Mouse (Mus musculus): Measurements from ENCODE around the gene Crebbp. TPM values are rescaled to one million over a fixed set of nuclear protein-coding genes. Genes with fewer than 3 reads are reported as not detected.

Gene Crebbp
- total and polyA plus RNA-seq, 3 experiments = 5.4 to 18.8 (median 14.7) TPM

DNA sequence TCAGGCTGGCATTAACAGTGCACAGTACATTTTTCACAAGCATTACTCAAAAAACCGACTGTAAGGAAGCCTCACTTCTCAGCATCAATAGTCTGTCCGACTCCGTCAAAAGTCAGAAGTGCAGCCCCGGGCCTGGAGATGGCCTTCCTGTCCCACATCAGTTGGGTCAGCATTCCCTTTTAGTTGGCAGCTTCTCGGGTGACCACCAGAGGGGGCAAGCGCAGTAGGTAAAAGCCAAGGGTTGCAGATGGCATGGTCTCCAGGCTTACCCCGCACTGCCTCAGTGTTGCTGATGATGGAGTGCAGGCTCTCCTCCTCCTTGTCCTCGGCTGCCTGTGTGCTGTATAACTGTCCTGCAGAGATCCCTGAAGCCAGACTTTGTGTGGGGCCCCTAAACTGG, 145.2 kb downstream of the Crebbp start:
- H3K36me3 ChIP-seq (replicated peaks in 1 of 2; ENCODE audit: control insufficient read depth in 1 of 2, insufficient read depth in 1 of 2, low read length in 1 of 2) = peaks cover 43 to 81% of the 10 kb centered on the region in 2 experiments
- peak; percentile 53 for DNase-seq (ENCODE audit: extremely low read depth)
- in situ Hi-C loops (cut with MboI; ENCODE audit: low pct_ligation_motif_present, low pct_unique_long_range_greater_than_20kb, low sequenced_read_pairs) = loop anchor here (5.0 kb wide), 1 partner anchor 199 kb away; no protein-coding TSS in a partner anchor
- H3K4me2 ChIP-seq (ENCODE audit: insufficient read depth, low read depth, poor library complexity, severe bottlenecking) = no peak overlapping the region
- no peak overlapping the region for H3K9ac ChIP-seq (ENCODE audit: insufficient read depth, low read depth)
- no peak overlapping the region for H3K4me3 ChIP-seq (replicated peaks in 1 of 3; ENCODE audit: low read depth in 2 of 3, low read length in 2 of 3, poor library complexity in 1 of 3)
- H3K4me1 ChIP-seq (ENCODE audit: control insufficient read depth in 1 of 2, insufficient read depth in 2 of 2) = no peaks in the 10 kb centered on the region
- H3K27ac ChIP-seq (ENCODE audit: insufficient read depth, low read depth) = no peak overlapping the region
- no peaks in the 10 kb centered on the region for H3K27me3 ChIP-seq (replicated peaks)
- no peaks in the 10 kb centered on the region for H3K9me3 ChIP-seq (replicated peaks; ENCODE audit: low read length)
- no peak for TF ChIP-seq ZKSCAN1 (IDR thresholded peaks at IDR 0.05; ENCODE audit: borderline replicate concordance, low read depth, low read length)
- 0 out of 2 replicates have a peak, but pooled peaks have one; percentile 15 for TF ChIP-seq IRF4 (IDR thresholded peaks at IDR 0.05; ENCODE audit: low read depth, low read length)
- peak; percentile 77 for TF ChIP-seq RAD21 (IDR thresholded peaks at IDR 0.05; ENCODE audit: low read depth, low read length)
- TF ChIP-seq MYC (IDR thresholded peaks at IDR 0.05; ENCODE audit: low read depth, low read length) = peak; percentile 45; the same call in 1 of the 2 replicates
- peak; percentile 79 for TF ChIP-seq SMC3 (IDR thresholded peaks at IDR 0.05; ENCODE audit: low read depth, low read length)
- TF ChIP-seq ZNF384 (IDR thresholded peaks at IDR 0.05; ENCODE audit: low read depth, low read length) = no peak
- TF ChIP-seq MAFK (IDR thresholded peaks at IDR 0.05; ENCODE audit: insufficient replicate concordance, low read length) = 0 out of 2 replicates have a peak, but pooled peaks have one; percentile 6
- TF ChIP-seq CTCF (conservative IDR thresholded peaks at IDR 0.05 in 1 of 2, IDR thresholded peaks at IDR 0.05 in 1 of 2; ENCODE audit: low read depth in 2 of 2, low read length in 2 of 2) = peak; percentile 43 to 90
- dilution Hi-C loops (cut with MboI; ENCODE audit: extremely low pct_ligation_motif_present, extremely low pct_unique_long_range_greater_than_20kb, low sequenced_read_pairs) = no loop called here
- peaks cover 7% of the 10 kb centered on the region for H3K79me2 ChIP-seq (replicated peaks; ENCODE audit: control insufficient read depth, extremely low read depth, insufficient read depth, poor library complexity, severe bottlenecking)

GRCm38 (mm10) chr16:4064945-4065344, 148.9 kb downstream of the Crebbp start:
- no peaks in the 10 kb centered on the region for H3K27me3 ChIP-seq (replicated peaks)
- dilution Hi-C loops (cut with MboI; ENCODE audit: extremely low pct_ligation_motif_present, extremely low pct_unique_long_range_greater_than_20kb, low sequenced_read_pairs) = no loop called here
- H3K27ac ChIP-seq (ENCODE audit: insufficient read depth, low read depth) = no peak overlapping the region
- no peak for TF ChIP-seq MYC (IDR thresholded peaks at IDR 0.05; ENCODE audit: low read depth, low read length)
- TF ChIP-seq MAFK (IDR thresholded peaks at IDR 0.05; ENCODE audit: insufficient replicate concordance, low read length) = no peak
- TF ChIP-seq SIN3A (IDR thresholded peaks at IDR 0.05; ENCODE audit: low read length) = no peak
- no peak for TF ChIP-seq POLR2AphosphoS2 (IDR thresholded peaks at IDR 0.05; ENCODE audit: low read depth, low read length)
- TF ChIP-seq TBP (conservative IDR thresholded peaks at IDR 0.05; ENCODE audit: low read depth, low read length) = no peak
- TF ChIP-seq RCOR1 (conservative IDR thresholded peaks at IDR 0.05; ENCODE audit: low read depth, low read length) = no peak
- no peak for TF ChIP-seq MXI1 (IDR thresholded peaks at IDR 0.05; ENCODE audit: low read depth, low read length)
- TF ChIP-seq CHD2 (IDR thresholded peaks at IDR 0.05; ENCODE audit: low read length) = no peak
- no peak for TF ChIP-seq ZC3H11A (IDR thresholded peaks at IDR 0.05; ENCODE audit: low read depth, low read length)
- no peak for TF ChIP-seq ZNF384 (IDR thresholded peaks at IDR 0.05; ENCODE audit: low read depth, low read length)
- no peak for TF ChIP-seq MAX (IDR thresholded peaks at IDR 0.05; ENCODE audit: low read length)
- TF ChIP-seq SMC3 (IDR thresholded peaks at IDR 0.05; ENCODE audit: low read depth, low read length) = no peak
- no peak for TF ChIP-seq HCFC1 (IDR thresholded peaks at IDR 0.05; ENCODE audit: low read depth, low read length)
- TF ChIP-seq GABPA (IDR thresholded peaks at IDR 0.05; ENCODE audit: insufficient replicate concordance, low read depth, low read length) = no peak
- TF ChIP-seq NELFE (IDR thresholded peaks at IDR 0.05; ENCODE audit: low read depth, low read length) = no peak
- no peak for TF ChIP-seq BHLHE40 (IDR thresholded peaks at IDR 0.05; ENCODE audit: low read depth, low read length)
- TF ChIP-seq NRF1 (IDR thresholded peaks at IDR 0.05; ENCODE audit: low read depth, low read length) = no peak
- no peak for TF ChIP-seq RAD21 (IDR thresholded peaks at IDR 0.05; ENCODE audit: low read depth, low read length)
- TF ChIP-seq USF2 (conservative IDR thresholded peaks at IDR 0.05; ENCODE audit: low read depth, low read length) = no peak
- in situ Hi-C loops (cut with MboI; ENCODE audit: low pct_ligation_motif_present, low pct_unique_long_range_greater_than_20kb, low sequenced_read_pairs) = loop anchor here (5.0 kb wide), 2 partner anchors 202 to 228 kb away; no protein-coding TSS in a partner anchor
- no peak overlapping the region for H3K9ac ChIP-seq (ENCODE audit: insufficient read depth, low read depth)
- no peaks in the 10 kb centered on the region for H3K4me1 ChIP-seq (ENCODE audit: control insufficient read depth in 1 of 2, insufficient read depth in 2 of 2)
- no peak overlapping the region for H3K4me3 ChIP-seq (replicated peaks in 1 of 3; ENCODE audit: low read depth in 2 of 3, low read length in 2 of 3, poor library complexity in 1 of 3)
- H3K79me2 ChIP-seq (replicated peaks; ENCODE audit: control insufficient read depth, extremely low read depth, insufficient read depth, poor library complexity, severe bottlenecking) = no peaks in the 10 kb centered on the region; the same call in 1 of the 2 replicates
- H3K4me2 ChIP-seq (ENCODE audit: insufficient read depth, low read depth, poor library complexity, severe bottlenecking) = no peak overlapping the region
- no peak for DNase-seq (ENCODE audit: extremely low read depth)
- peaks cover 74 to 95% of the 10 kb centered on the region in 2 experiments for H3K36me3 ChIP-seq (replicated peaks in 1 of 2; ENCODE audit: control insufficient read depth in 1 of 2, insufficient read depth in 1 of 2, low read length in 1 of 2)
- H3K9me3 ChIP-seq (replicated peaks; ENCODE audit: low read length) = no peaks in the 10 kb centered on the region

All from CH12.LX (cell line).